In genomic region chr16:76319364-76320117, GRCm38 (mm10) we compare ENCODE assay signal across 8 mouse cellular contexts. TPM values are rescaled to one million over a fixed set of nuclear protein-coding genes. Genes with fewer than 3 reads are reported as not detected.
DNase-seq lines count a peak whose midpoint lies in the region; ATAC-seq lines count a peak whose summit lies in the region.

No protein-coding gene starts in this region.

- intact Hi-C loops in heart, postnatal 25 days (cut with DNase I), result loop anchor here (5.0 kb wide), 1 partner anchor 32 kb away; no protein-coding TSS in a partner anchor

- H3K4me1 ChIP-seq in heart, embryonic 14.5 days (ENCODE audit: control insufficient read depth in 2 of 2, insufficient read depth in 2 of 2, low read length in 2 of 2), result peaks cover 4 to 36% of the 10 kb centered on the region in 2 experiments; a peak in 3 of 4 replicates
- H3K4me1 ChIP-seq in forebrain, embryonic 13.5 days, result peaks cover 49% of the 10 kb centered on the region
- H3K4me1 ChIP-seq in neural tube, embryonic 13.5 days (replicated peaks), result peaks cover 54% of the 10 kb centered on the region
- peaks cover 10% of the 10 kb centered on the region for H3K4me1 ChIP-seq in intestine, embryonic 16.5 days (ENCODE audit: control insufficient read depth, insufficient read depth, low read length)

- DNase-seq in heart, postnatal 25 days (ENCODE audit: low spot score), result no peak
- peak; percentile 49 to 64 for DNase-seq in kidney, postnatal 25 days
- no peak for DNase-seq in thymus, postnatal 4 days
- no peak for DNase-seq in urinary bladder, postnatal 14 days (ENCODE audit: low spot score)

- H3K4me3 ChIP-seq in heart, embryonic 14.5 days (ENCODE audit: control insufficient read depth in 1 of 2, insufficient read depth in 1 of 2, low read depth in 1 of 2, low read length in 2 of 2), result no peak overlapping the region
- H3K4me3 ChIP-seq in forebrain, embryonic 13.5 days, result no peak overlapping the region
- H3K4me3 ChIP-seq in neural tube, embryonic 13.5 days, result no peak overlapping the region
- H3K4me3 ChIP-seq in intestine, embryonic 16.5 days (ENCODE audit: low read length), result no peak overlapping the region

- no peaks in the 10 kb centered on the region for H3K27me3 ChIP-seq in heart, embryonic 14.5 days (ENCODE audit: control insufficient read depth, insufficient read depth, low read length)
- H3K27me3 ChIP-seq in forebrain, embryonic 13.5 days, result peaks cover 15% of the 10 kb centered on the region
- H3K27me3 ChIP-seq in neural tube, embryonic 13.5 days, result no peaks in the 10 kb centered on the region
- H3K27me3 ChIP-seq in intestine, embryonic 16.5 days (replicated peaks; ENCODE audit: control insufficient read depth, insufficient read depth, low read length), result no peaks in the 10 kb centered on the region

- no peak overlapping the region for H3K9ac ChIP-seq in heart, embryonic 14.5 days (ENCODE audit: low read length)
- no peak overlapping the region for H3K9ac ChIP-seq in forebrain, embryonic 13.5 days
- H3K9ac ChIP-seq in neural tube, embryonic 13.5 days, result no peak overlapping the region
- no peak overlapping the region for H3K9ac ChIP-seq in intestine, embryonic 16.5 days (ENCODE audit: low read depth, low read length)

- 57% methylated on average over 11 of the region's 11 CpGs for WGBS in heart, embryonic 14.5 days
- 3% methylated on average over 11 of the region's 11 CpGs for WGBS in forebrain, embryonic 13.5 days
- 25% methylated on average over 11 of the region's 11 CpGs for WGBS in neural tube, embryonic 13.5 days
- 50% methylated on average over 11 of the region's 11 CpGs for WGBS in intestine, embryonic 16.5 days

- H3K36me3 ChIP-seq in heart, embryonic 14.5 days (ENCODE audit: control insufficient read depth, insufficient read depth, low read length), result 0 out of 2 replicates have a peak, but pooled peaks cover 2% of the 10 kb centered on the region
- H3K36me3 ChIP-seq in forebrain, embryonic 13.5 days (ENCODE audit: poor library complexity, severe bottlenecking), result no peaks in the 10 kb centered on the region
- H3K36me3 ChIP-seq in neural tube, embryonic 13.5 days, result no peaks in the 10 kb centered on the region
- no peaks in the 10 kb centered on the region for H3K36me3 ChIP-seq in intestine, embryonic 16.5 days (ENCODE audit: control insufficient read depth, insufficient read depth, low read length)

- ATAC-seq in heart, embryonic 14.5 days (ENCODE audit: insufficient number of reproducible peaks, insufficient read depth, low FRiP score, low read depth), result no peak
- ATAC-seq in forebrain, embryonic 13.5 days, result peak; percentile 82
- ATAC-seq in neural tube, embryonic 13.5 days (ENCODE audit: low read depth), result peak; percentile 44; the same call in 1 of the 2 replicates
- ATAC-seq in intestine, embryonic 16.5 days, result no peak

- no peak overlapping the region for H3K4me2 ChIP-seq in heart, embryonic 14.5 days (ENCODE audit: low read length)
- H3K4me2 ChIP-seq in forebrain, embryonic 13.5 days, result peak overlapping the region; percentile 29
- H3K4me2 ChIP-seq in neural tube, embryonic 13.5 days, result peak overlapping the region; percentile 6; the same call in 1 of the 2 replicates
- no peak overlapping the region for H3K4me2 ChIP-seq in intestine, embryonic 16.5 days (ENCODE audit: low read depth, low read length)

- H3K27ac ChIP-seq in heart, embryonic 14.5 days (replicated peaks in 1 of 2; ENCODE audit: control insufficient read depth in 1 of 2, insufficient read depth in 1 of 2, low read depth in 2 of 2, low read length in 2 of 2), result peak overlapping the region; percentile 42 to 60
- H3K27ac ChIP-seq in forebrain, embryonic 13.5 days, result peak overlapping the region; percentile 46
- peak overlapping the region; percentile 57 for H3K27ac ChIP-seq in neural tube, embryonic 13.5 days (replicated peaks)
- H3K27ac ChIP-seq in intestine, embryonic 16.5 days (ENCODE audit: low read length), result no peak overlapping the region

- H3K9me3 ChIP-seq in heart, embryonic 14.5 days (ENCODE audit: control insufficient read depth, low read length), result no peaks in the 10 kb centered on the region
- H3K9me3 ChIP-seq in forebrain, embryonic 13.5 days (replicated peaks), result no peaks in the 10 kb centered on the region
- H3K9me3 ChIP-seq in neural tube, embryonic 13.5 days, result no peaks in the 10 kb centered on the region
- no peaks in the 10 kb centered on the region for H3K9me3 ChIP-seq in intestine, embryonic 16.5 days (ENCODE audit: control insufficient read depth, low read length)

RNA-seq across cellular contexts. Expression of gene Nrip1, which starts 54.1 kb away (rescaled TPM):
- 20.2 and 20.8 TPM in 2 replicates for polyA plus RNA-seq in heart, embryonic 14.5 days (2014; fragmentation: Nextera tagmentation; extraction: Ambion mirVana)
- total RNA-seq in heart, postnatal 25 days (2021), result 10 to 100 TPM; 23.4 to 27.3 TPM
- 23.3 and 25.3 TPM in 2 replicates for polyA plus RNA-seq in forebrain, embryonic 13.5 days (2015; fragmentation: Nextera tagmentation; extraction: Ambion mirVana)
- polyA plus RNA-seq in neural tube, embryonic 13.5 days (2015; fragmentation: Nextera tagmentation; extraction: Ambion mirVana), result 32.8 and 38.0 TPM in 2 replicates
- polyA plus RNA-seq in intestine, embryonic 16.5 days (2015; fragmentation: Nextera tagmentation; extraction: Ambion mirVana), result 31.2 and 35.5 TPM in 2 replicates

Comparison
In these comparisons a context has a peak if more than half of its experiments do, and no peak if none do; other contexts are left out.
1. ATAC-seq: peak in forebrain, embryonic 13.5 days (single experiment) and neural tube, embryonic 13.5 days (single experiment); none in heart, embryonic 14.5 days (single experiment) and intestine, embryonic 16.5 days (single experiment).
2. H3K4me2 ChIP-seq: peak in forebrain, embryonic 13.5 days (single experiment) and neural tube, embryonic 13.5 days (single experiment); none in heart, embryonic 14.5 days (single experiment) and intestine, embryonic 16.5 days (single experiment).
3. DNase-seq: peak in kidney, postnatal 25 days (2 of 2); none in heart, postnatal 25 days (single experiment), thymus, postnatal 4 days (single experiment) and urinary bladder, postnatal 14 days (single experiment).